Mouse (Mus musculus) mammary gland, adult 2 months (tissue): ENCODE results near the gene Ahctf1. TPM values are rescaled to one million over a fixed set of nuclear protein-coding genes. Genes with fewer than 3 reads are reported as not detected.

Source experiments
- polyA plus RNA-seq: library from polyadenylated mRNA; depleted of rRNA; stranded (reverse); fragments of >200 nt; gene quantifications from 2 replicates; pipeline ENCODE4 v1.2.3, GENCODE M21; 2012; ENCODE audit warnings: low replicate concordance; rRNA removed

Gene Ahctf1
- 3.9 and 8.2 TPM in 2 replicates for polyA plus RNA-seq

GRCm38 (mm10) chr1:179803513-179804139, at the start of gene Ahctf1:
Gene Ahctf1, minus strand, starts transcription at chr1:179803680.

GRCm38 (mm10) chr1:179802610-179803512, 619 bp downstream of the Ahctf1 start, which contains the start of gene Gm10518:
Gene Gm10518, plus strand, starts transcription at chr1:179803376.

GRCm38 (mm10) chr1:179745171-179745570, 58.3 kb downstream of the Ahctf1 start, which contains the start of gene Kif28:
Gene Kif28, minus strand, starts transcription at chr1:179745271.

Other genes starting within 250 kb of the Ahctf1 start
- 6.8 and 12.0 TPM in 2 replicates for gene Sccpdh, start 135.5 kb downstream of the Ahctf1 start, polyA plus RNA-seq
- 0.07 TPM in 1 of 2 replicates, not detected in the other for gene Kif28, start 58.4 kb downstream of the Ahctf1 start, polyA plus RNA-seq
- gene Gm10518, start 304 bp downstream of the Ahctf1 start, polyA plus RNA-seq, result not detected in 2 replicates
- 13.9 and 15.3 TPM in 2 replicates for gene Cdc42bpa, start 156.8 kb upstream of the Ahctf1 start, polyA plus RNA-seq